Mouse (Mus musculus) lung, postnatal 14 days (tissue): ENCODE results near the gene Tmem131.

Source experiments
- DNase-seq: peaks from one replicate; pipeline ENCODE4 v3.0.0; 2021

The Tmem131 gene

DNA sequence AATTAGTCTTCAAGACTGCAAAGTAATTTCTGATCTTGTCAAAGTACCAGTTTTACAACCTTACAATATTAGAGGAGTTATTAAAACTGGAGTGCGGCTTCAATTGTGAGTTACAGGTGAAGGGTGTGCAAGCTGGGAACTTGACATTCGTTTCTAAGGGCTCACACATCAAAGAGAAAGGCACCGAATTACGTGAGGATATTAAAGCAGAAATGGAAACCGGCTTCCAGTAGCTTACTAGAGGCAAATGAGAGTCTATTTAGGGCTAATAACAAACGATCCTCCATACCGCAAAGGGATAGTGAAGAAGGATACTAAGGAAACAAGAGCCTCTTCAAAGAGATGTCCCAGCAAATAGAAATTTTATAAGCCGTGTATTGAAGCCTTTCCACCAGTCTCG lies 5.1 kb downstream of the Tmem131 start:
- DNase-seq: no peak

DNA sequence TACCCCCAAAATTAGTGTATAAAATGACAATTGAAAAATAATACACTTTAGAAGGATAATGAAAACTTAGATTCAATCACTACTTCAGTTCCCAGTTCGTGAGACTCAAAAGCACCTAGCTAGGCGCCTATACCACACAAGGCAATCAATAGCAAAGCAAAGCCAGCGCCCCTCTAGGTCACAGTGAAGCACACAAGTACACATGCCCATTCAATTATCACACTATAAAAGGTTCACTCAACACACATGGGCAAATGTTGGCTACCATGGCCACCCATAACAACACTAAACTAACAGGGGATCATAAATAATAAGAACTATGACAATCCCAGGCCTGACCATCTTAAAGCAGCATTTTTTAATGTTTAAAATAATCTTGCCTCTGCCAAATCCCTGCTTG lies 5.8 kb downstream of the Tmem131 start:
- DNase-seq: no peak

GRCm38 (mm10) chr1:36937015-36937414 lies 6.5 kb downstream of the Tmem131 start:
- no peak for DNase-seq

- no peak for DNase-seq
These were observed 6.9 kb downstream of the Tmem131 start for GRCm38 (mm10) chr1:36936567-36936966.

GRCm38 (mm10) chr1:36934778-36935177 lies 8.7 kb downstream of the Tmem131 start:
- no peak for DNase-seq

GRCm38 (mm10) chr1:36933965-36934585 lies 9.4 kb downstream of the Tmem131 start:
- DNase-seq: no peak

DNA sequence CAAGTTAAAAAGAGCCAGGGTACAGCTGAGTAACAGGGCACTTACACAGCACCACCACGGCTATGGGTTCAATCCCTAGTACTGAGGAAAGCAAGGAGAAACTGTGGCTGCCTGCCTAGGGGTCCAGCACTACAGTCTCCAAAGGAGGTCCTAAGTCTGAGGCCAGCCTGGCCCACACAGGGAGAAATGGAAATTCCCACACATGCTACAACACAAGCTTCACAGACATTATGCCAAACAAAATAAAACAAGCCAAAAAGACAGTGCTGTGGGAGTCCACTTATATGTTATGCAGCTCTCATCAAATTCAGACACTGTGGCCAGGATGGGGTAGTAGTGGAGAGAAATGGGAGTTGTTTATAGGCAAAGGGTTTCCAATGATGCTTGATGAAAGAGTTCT lies 11.2 kb downstream of the Tmem131 start:
- DNase-seq: no peak

DNA sequence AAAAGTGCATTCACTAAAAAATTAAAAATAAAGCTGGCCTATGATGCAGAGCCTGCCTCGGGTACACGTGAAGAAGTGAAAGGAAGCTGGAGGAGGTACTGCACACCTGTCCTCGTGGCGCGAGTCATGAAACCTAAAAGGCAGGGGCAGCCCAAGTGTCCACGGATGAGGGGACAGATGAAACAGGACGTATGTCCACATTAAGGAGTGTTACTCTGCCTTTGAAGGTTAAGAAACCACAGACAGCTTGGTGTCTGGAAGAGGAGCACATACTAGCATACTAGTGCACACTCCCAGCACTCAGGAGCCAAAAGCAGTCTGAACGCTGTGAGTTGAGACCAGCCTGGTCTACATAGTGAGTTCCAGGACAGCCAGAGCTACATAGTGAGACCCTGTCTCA lies 12.6 kb downstream of the Tmem131 start:
- DNase-seq: no peak

GRCm38 (mm10) chr1:36929996-36930395 lies 13.5 kb downstream of the Tmem131 start:
- no peak for DNase-seq

DNA sequence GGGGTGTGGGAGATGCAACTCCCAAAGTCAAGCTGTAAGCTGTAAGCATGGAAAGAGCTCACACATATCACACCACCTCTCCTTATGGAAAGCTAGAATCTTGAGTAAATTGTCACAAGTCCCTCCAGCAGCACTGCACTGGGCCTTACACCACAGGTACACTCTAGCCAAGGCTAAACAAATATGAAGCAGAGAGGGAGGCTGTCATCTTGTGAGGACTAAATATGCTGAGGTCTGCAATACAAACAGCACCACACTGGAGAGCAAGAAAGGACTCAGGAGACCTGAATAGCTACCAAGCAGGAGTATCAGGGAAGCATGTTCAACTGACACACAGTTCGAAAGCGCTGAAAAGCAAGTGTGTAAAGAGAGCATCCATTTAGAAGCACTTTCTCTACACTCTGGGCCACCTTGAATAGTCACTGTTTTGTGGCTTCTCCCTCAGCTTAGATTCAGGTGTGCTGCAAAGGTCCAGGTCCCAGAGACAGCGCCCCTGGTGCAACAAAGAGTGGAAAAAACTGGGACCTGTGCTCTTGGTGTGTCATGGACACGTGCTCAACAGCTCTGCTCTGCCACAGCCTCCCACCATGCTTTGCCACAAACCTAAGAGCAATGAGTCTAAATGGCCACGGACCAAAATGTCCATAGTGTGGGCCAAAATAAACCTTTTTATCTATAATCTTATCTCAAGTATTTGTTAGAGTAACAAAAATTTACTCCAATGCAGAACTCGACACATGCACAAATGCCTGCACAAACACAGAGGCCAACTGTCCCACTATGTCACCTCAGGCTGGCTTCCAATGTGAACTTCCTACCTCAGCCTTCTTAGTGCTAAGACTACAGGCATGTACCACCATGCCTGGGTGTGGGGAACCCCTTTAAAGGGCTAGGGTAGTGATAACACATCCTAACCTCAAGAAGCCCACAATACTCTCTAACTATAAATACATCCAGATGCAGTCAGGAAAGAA lies 14.8 kb downstream of the Tmem131 start:
- DNase-seq: no peak

- DNase-seq: no peak
These were observed 15.9 kb downstream of the Tmem131 start for GRCm38 (mm10) chr1:36927569-36927968.

- DNase-seq: no peak
These were observed 16.7 kb downstream of the Tmem131 start for GRCm38 (mm10) chr1:36926738-36927137.

DNA sequence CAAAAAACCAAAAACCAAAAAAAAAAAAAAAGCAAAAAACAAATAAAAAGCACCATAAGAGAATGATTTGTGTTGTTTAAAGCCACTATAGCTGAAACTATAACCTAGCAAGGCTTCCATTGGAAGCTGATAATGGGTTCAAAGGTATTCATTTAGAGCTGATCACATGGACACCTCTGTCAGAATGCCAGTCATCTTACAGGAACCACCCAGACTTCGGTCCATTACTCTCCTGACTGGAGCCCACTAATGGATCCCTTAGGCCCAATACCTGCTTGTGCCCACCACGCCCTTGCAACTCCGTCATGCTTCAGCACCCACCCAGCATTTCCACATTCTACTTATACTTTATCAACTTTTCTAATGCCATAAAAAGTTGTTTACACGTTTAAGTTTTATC lies 17.2 kb downstream of the Tmem131 start:
- no peak for DNase-seq

DNA sequence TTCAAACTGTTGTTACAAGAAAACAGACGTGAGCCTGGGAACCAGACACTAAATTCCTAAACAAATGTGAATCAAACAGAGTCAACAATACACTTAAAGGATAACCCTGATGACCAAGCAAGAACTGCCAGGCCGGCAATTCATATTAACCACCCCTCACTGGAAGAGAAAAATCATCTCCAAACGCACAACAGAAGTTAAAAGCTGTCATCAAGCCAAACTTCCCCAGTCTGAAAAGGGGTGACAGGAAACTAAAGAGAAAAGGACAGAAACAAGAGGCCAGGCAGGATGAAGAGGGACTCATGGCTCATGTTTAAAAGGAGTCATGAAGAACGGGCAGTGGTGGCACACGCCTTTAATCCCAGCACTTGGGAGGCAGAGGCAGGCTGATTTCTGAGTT lies 17.7 kb downstream of the Tmem131 start:
- DNase-seq: no peak

DNA sequence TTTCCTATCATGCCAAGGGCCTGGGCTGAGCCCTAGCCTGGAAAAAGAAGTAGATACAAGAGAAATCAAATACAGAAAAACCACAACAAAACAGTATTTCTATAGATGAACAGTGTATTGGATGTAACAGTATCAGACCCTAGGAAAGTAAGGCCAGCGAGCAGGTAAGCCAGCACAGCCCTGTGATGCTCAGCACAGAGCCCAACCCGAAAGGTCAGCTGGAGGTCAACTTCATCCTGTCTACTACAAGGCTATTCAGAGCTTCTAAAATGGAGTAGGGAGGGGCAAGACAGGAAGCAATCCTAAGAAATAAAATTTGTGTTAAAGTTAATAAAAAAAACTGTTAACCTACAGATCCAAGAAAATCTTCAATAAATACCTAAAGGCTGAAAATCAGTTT lies 18.6 kb downstream of the Tmem131 start:
- DNase-seq: no peak

DNA sequence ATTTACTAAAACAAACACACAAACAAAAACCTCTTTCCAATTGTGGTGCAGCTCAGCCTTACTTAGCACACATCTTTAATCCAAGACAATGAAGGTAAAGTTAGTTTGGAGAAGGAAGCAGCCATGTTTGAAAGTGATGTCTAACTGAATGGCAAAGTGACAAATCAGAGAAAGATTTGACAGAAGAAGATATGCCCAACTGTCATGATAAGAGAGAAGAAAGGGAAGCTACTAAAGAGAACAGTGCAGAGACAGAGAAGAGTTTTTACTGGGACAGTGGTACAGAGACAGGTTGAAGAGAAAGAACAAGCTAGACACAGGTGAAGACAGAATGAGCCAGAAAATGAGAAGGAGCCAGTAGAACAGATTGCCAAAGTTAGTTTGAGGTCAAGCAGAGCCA lies 19.6 kb downstream of the Tmem131 start:
- no peak for DNase-seq

GRCm38 (mm10) chr1:36922623-36923421 lies 20.6 kb downstream of the Tmem131 start:
- no peak for DNase-seq

DNA sequence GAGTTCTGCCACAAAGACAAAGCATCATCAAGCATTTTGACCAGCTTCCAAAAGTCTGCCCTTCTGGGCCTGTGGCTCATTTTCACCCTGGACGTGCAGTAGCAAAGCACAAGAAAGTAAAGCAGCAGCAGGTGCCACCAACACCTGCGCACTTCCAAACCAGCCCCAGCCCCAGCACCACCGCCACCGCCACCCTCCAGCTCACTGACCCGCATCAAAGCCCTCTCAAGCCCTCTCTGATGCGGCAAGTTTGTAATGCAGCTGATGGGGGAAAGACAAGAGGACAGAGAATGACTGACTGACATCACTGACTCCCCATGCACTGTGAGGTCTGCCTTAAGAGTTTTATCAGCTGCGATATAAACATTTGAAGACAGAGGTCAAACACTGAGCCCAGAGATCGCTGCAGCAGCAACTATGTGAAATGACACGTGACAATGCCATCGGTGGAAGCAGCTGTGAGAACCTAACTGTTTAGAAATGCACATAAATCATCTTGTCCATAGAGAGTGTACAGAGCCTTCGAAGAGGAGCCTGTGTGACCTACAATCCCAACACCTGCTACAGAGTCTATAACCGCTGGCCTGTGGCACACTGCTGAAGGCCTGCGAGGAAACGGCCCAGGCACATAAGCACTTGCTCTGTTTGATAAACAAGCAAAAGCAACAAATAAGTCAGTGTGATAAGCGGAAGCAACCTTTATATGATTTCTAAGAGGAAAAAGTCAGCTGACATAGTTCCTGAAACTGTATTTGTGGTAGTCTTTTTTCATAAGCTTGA lies 21.7 kb downstream of the Tmem131 start:
- DNase-seq: no peak

- no peak for DNase-seq
These were observed 22.7 kb downstream of the Tmem131 start for GRCm38 (mm10) chr1:36920726-36921125.

DNA sequence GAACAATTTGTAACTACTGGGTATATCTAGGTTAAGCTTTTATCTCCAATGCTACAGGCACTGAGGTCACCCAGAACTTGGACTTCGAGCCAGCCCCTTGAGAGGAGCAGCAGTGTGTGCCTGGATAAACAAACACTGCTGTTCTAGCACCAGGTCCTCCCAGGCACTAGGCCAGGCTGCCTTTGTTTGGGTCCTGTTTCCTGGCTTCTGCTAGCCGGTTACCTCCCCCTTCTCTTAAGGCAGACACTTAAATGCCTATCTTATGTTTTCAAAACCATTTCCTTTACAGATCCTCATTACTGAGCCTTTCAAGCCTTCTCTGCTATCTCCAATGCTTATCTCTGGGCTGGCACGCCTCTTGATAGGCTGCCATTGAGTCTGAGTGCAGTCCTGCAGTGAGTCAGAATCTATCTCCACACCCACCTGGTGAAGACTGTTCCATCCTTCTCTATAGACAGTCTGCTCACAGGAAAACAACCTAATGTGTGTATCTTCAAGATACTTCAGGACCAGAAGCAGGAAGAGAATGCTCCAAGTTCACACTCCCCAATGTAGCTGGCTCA lies 23.2 kb downstream of the Tmem131 start:
- DNase-seq: peak; percentile 77

DNA sequence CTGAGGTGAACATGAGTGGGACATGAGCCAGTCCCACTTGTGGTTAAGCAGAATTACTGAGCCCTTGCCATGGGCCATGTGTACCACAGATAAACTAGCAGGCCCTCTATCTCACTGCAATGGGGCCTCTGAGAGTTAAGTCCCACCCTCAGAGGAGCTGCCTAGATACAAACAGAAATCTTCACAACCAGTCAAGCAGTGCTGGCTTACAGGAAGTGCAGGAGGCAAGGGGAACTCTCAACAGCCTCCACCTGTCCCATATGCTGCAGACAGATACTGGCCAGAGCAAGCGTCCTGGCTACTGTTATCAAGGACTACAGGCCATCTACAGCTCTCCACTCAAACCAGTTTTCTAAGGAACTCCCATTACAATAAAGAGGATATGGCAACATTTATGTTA lies 23.7 kb downstream of the Tmem131 start:
- no peak for DNase-seq

GRCm38 (mm10) chr1:36917423-36917822 lies 26.0 kb downstream of the Tmem131 start:
- DNase-seq: no peak
